ENCODE assay signal across 9 mouse cellular contexts in the genomic region with DNA sequence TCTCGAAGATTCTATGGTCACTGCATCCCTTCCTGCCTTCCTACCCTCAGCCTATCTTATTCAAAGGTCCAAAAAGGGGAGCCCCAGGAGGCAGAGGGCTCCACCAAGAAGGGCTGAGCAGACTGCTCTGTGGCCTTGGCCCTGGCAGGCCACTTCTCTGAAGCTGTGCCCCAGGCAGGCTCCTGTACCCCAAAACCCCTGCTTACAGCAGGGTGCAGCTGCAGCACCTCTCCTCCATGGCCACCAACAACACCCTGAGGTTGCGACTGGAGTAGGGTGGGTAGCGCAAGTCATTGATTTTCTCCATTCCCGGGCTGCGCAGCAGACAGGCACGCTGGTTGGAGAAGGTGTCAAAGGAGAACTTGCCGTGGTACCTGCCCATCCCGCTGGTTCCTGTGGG. TPM values are rescaled to one million over a fixed set of nuclear protein-coding genes. Genes with fewer than 3 reads are reported as not detected.
DNase-seq lines count a peak whose midpoint lies in the region; ATAC-seq and TF ChIP-seq lines count a peak whose summit lies in the region.
"Had no signal": no experiment of that assay in that cellular context is flagged by ENCODE, and none has a peak within 500 bp of the region (broad histone marks: within the 10 kb centered on the region; RNA-seq: fewer than 3 reads in every experiment).

No protein-coding gene starts in this region.

- H3K4me1 ChIP-seq in heart, adult 2 months (ENCODE audit: control insufficient read depth, insufficient read depth, low read length) = peaks cover 8% of the 10 kb centered on the region
- H3K4me1 ChIP-seq in forebrain, embryonic 12.5 days = peaks cover 23% of the 10 kb centered on the region
- peaks cover 38% of the 10 kb centered on the region for H3K4me1 ChIP-seq in liver, embryonic 13.5 days (replicated peaks)

- peak overlapping the region; percentile 91 for H3K4me3 ChIP-seq in heart, adult 2 months
- H3K4me3 ChIP-seq in forebrain, embryonic 12.5 days (replicated peaks) = peak overlapping the region; percentile 59
- peak overlapping the region; percentile 73 for H3K4me3 ChIP-seq in liver, embryonic 13.5 days (replicated peaks)

- no peaks in the 10 kb centered on the region for H3K27me3 ChIP-seq in heart, adult 2 months (ENCODE audit: control insufficient read depth, insufficient read depth, low read length)
- H3K27me3 ChIP-seq in forebrain, embryonic 12.5 days = no peaks in the 10 kb centered on the region
- no peaks in the 10 kb centered on the region for H3K27me3 ChIP-seq in liver, embryonic 13.5 days

- no peak for ATAC-seq in forebrain, embryonic 12.5 days (ENCODE audit: low FRiP score)
- ATAC-seq in liver, embryonic 13.5 days (ENCODE audit: low read depth) = no peak

- peak overlapping the region; percentile 83; the same call in 1 of the 2 replicates for H3K27ac ChIP-seq in heart, adult 2 months
- peak overlapping the region; percentile 31; the same call in 1 of the 2 replicates for H3K27ac ChIP-seq in forebrain, embryonic 12.5 days
- peak overlapping the region; percentile 76 for H3K27ac ChIP-seq in liver, embryonic 13.5 days

- H3K79me2 ChIP-seq in heart, adult 2 months (replicated peaks; ENCODE audit: control insufficient read depth, insufficient read depth, low read length) = no peaks in the 10 kb centered on the region

- intact Hi-C loops in heart, adult 2 months (cut with DNase I) = loop anchor here (2.0 kb wide), 1 partner anchor 145 kb away; no protein-coding TSS in a partner anchor
- intact Hi-C loops in heart, postnatal 25 days (cut with DNase I) = no loop called here

- H3K9me3 ChIP-seq in forebrain, embryonic 12.5 days = no peaks in the 10 kb centered on the region
- no peaks in the 10 kb centered on the region for H3K9me3 ChIP-seq in liver, embryonic 13.5 days (replicated peaks)

- no peak overlapping the region for H3K9ac ChIP-seq in heart, adult 2 months (ENCODE audit: low read depth, low read length)
- peak overlapping the region; percentile 53; the same call in 1 of the 2 replicates for H3K9ac ChIP-seq in forebrain, embryonic 12.5 days
- peak overlapping the region; percentile 79 for H3K9ac ChIP-seq in liver, embryonic 13.5 days

- TF ChIP-seq CTCF in heart, adult 2 months (IDR thresholded peaks at IDR 0.05) = no peak

- H3K36me3 ChIP-seq in heart, adult 2 months (ENCODE audit: control insufficient read depth, insufficient read depth, low read length) = no peaks in the 10 kb centered on the region
- H3K36me3 ChIP-seq in forebrain, embryonic 12.5 days (replicated peaks) = peaks cover 23% of the 10 kb centered on the region
- H3K36me3 ChIP-seq in liver, embryonic 13.5 days = peaks cover 29% of the 10 kb centered on the region

- DNase-seq in heart, adult 2 months = no peak
- DNase-seq in heart, postnatal 25 days (ENCODE audit: low spot score) = no peak
- DNase-seq in A20 (ENCODE audit: low read depth, low spot score) = peak; percentile 49
- no peak for DNase-seq in liver, embryonic 13.5 days
- DNase-seq in urinary bladder, postnatal 36 days (ENCODE audit: low spot score in 2 of 2) = no peak
- no peak for DNase-seq in right cerebral cortex, adult 2 months (ENCODE audit: low spot score in 2 of 2)
- no peak for DNase-seq in embryo, embryonic 10.5 days (ENCODE audit: low spot score)

- no peak for TF ChIP-seq POLR2A in heart, adult 2 months (IDR thresholded peaks at IDR 0.05; ENCODE audit: insufficient read depth, low read depth, low read length)

- WGBS in heart, adult 2 months = 84% methylated on average over 8 of the region's 8 CpGs
- 86% methylated on average over 8 of the region's 8 CpGs for WGBS in forebrain, embryonic 12.5 days
- WGBS in liver, embryonic 13.5 days (ENCODE audit: insufficient replicate concordance) = 72% methylated on average over 8 of the region's 8 CpGs

- H3K4me2 ChIP-seq in forebrain, embryonic 12.5 days = peak overlapping the region; percentile 71
- H3K4me2 ChIP-seq in liver, embryonic 13.5 days = peak overlapping the region; percentile 81

- TF ChIP-seq EP300 in heart, adult 2 months (IDR thresholded peaks at IDR 0.05; ENCODE audit: insufficient read depth, low read depth, low read length) = no peak

RNA-seq across cellular contexts. Expression of gene Ndufs8, which starts 1.1 kb away (rescaled TPM):
- total RNA-seq in heart, adult 2 months (2021) = 100 to 1,000 TPM; 438 to 511 TPM
- polyA plus RNA-seq in heart, adult 2 months (2012; rRNA removed) = 761 and 809 TPM in 2 replicates
- 100 to 1,000 TPM; 538 TPM for total RNA-seq in heart, postnatal 25 days (2021)
- 166 and 168 TPM in 2 replicates for polyA plus RNA-seq in forebrain, embryonic 12.5 days (2016; fragmentation: Nextera tagmentation; extraction: Ambion mirVana)
- polyA plus RNA-seq in liver, embryonic 13.5 days (2015; fragmentation: Nextera tagmentation; extraction: Ambion mirVana) = 189 and 217 TPM in 2 replicates

RNA-seq across cellular contexts. Expression of gene Tcirg1, which starts 6.8 kb away (rescaled TPM):
- 10 to 100 TPM in 1 of 2 experiments, 1 to 10 TPM in 1; 7.4 to 12.4 TPM for total RNA-seq in heart, adult 2 months (2021)
- 47.7 and 50.5 TPM in 2 replicates for polyA plus RNA-seq in heart, adult 2 months (2012; rRNA removed)
- total RNA-seq in heart, postnatal 25 days (2021) = 1 to 10 TPM; 8.9 to 9.8 TPM
- 10.3 and 12.4 TPM in 2 replicates for polyA plus RNA-seq in forebrain, embryonic 12.5 days (2016; fragmentation: Nextera tagmentation; extraction: Ambion mirVana)
- polyA plus RNA-seq in liver, embryonic 13.5 days (2015; fragmentation: Nextera tagmentation; extraction: Ambion mirVana) = 18.0 and 18.8 TPM in 2 replicates

RNA-seq across cellular contexts. Expression of gene Aldh3b1, which starts 15.9 kb away (rescaled TPM):
- 1 to 10 TPM; 1.6 to 1.7 TPM for total RNA-seq in heart, adult 2 months (2021)
- polyA plus RNA-seq in heart, adult 2 months (2012; rRNA removed) = 3.1 and 4.8 TPM in 2 replicates
- 1 to 10 TPM; 1.8 TPM for total RNA-seq in heart, postnatal 25 days (2021)
- polyA plus RNA-seq in forebrain, embryonic 12.5 days (2016; fragmentation: Nextera tagmentation; extraction: Ambion mirVana) = 0.64 and 0.69 TPM in 2 replicates
- polyA plus RNA-seq in liver, embryonic 13.5 days (2015; fragmentation: Nextera tagmentation; extraction: Ambion mirVana) = 3.3 and 3.7 TPM in 2 replicates

RNA-seq across cellular contexts. Expression of gene Unc93b1, which starts 21.3 kb away (rescaled TPM):
- total RNA-seq in heart, adult 2 months (2021) = 10 to 100 TPM; 17.5 to 18.3 TPM
- 38.1 and 45.5 TPM in 2 replicates for polyA plus RNA-seq in heart, adult 2 months (2012; rRNA removed)
- total RNA-seq in heart, postnatal 25 days (2021) = 10 to 100 TPM; 19.0 to 20.3 TPM
- 4.8 TPM in 2 replicates for polyA plus RNA-seq in forebrain, embryonic 12.5 days (2016; fragmentation: Nextera tagmentation; extraction: Ambion mirVana)
- polyA plus RNA-seq in liver, embryonic 13.5 days (2015; fragmentation: Nextera tagmentation; extraction: Ambion mirVana) = 17.6 and 18.3 TPM in 2 replicates

RNA-seq across cellular contexts. Expression of gene Aldh3b3, which starts 44.8 kb away (rescaled TPM):
- total RNA-seq in heart, adult 2 months (2021) = under 1 TPM; 0.39 to 0.61 TPM
- polyA plus RNA-seq in heart, adult 2 months (2012; rRNA removed) = 2.8 and 5.4 TPM in 2 replicates
- 1 to 10 TPM in 1 of 2 experiments, under 1 TPM in 1; 0.60 to 1.1 TPM for total RNA-seq in heart, postnatal 25 days (2021)
- polyA plus RNA-seq in forebrain, embryonic 12.5 days (2016; fragmentation: Nextera tagmentation; extraction: Ambion mirVana) = not detected in 2 replicates
- not detected in 2 replicates for polyA plus RNA-seq in liver, embryonic 13.5 days (2015; fragmentation: Nextera tagmentation; extraction: Ambion mirVana)
- total RNA-seq: monocyte, adult 5-6 weeks had no signal

Comparison
In these comparisons a context has a peak if more than half of its experiments do, and no peak if none do; other contexts are left out.
1. H3K27ac ChIP-seq: peak in every context shown above with its lines; median percentile 83 in heart, adult 2 months; 76 in liver, embryonic 13.5 days; 31 in forebrain, embryonic 12.5 days.